Mouse (Mus musculus) limb, embryonic 14.5 days (tissue): ENCODE data around the gene Ly6g6d. TPM values are rescaled to one million over a fixed set of nuclear protein-coding genes. Genes with fewer than 3 reads are reported as not detected.
"Not testable (repeated sequence)": the region's sequence is repeated elsewhere in the genome, so short reads cannot be mapped to it uniquely, and the experiment has no call there.

Source experiments
- ATAC-seq: fragments of 200-750 bp; cut with Nextera tagmentation; 2 replicates; pipeline ENCODE4 v1.8.0; 2017; ENCODE audit warnings: low read depth, moderate number of reproducible peaks, moderate TSS enrichment; ENCODE audit not compliant: low FRiP score
- DNase-seq: peaks from one replicate; pipeline ENCODE4 v3.0.0-alpha.2; 2015; ENCODE audit warnings: low spot score
- H3K27ac ChIP-seq: fragments of 300-500 bp; sonication (generic); replicated peaks from 2 replicates; pipeline ENCODE4 v1.5.1; 2014; ENCODE audit warnings: low read depth, mild to moderate bottlenecking, low read length, moderate library complexity, mixed read lengths
- H3K27me3 ChIP-seq: fragments of 300-500 bp; sonication (generic); 2 replicates; pipeline ENCODE4 v1.6.1; 2014; ENCODE audit warnings: low read length, mixed read lengths; ENCODE audit not compliant: control insufficient read depth, insufficient read depth
- H3K36me3 ChIP-seq: fragments of 300-500 bp; sonication (generic); 2 replicates; pipeline ENCODE4 v1.6.1; 2014; ENCODE audit warnings: mild to moderate bottlenecking, low read length, moderate library complexity, mixed read lengths; ENCODE audit not compliant: control insufficient read depth, insufficient read depth
- H3K4me1 ChIP-seq: fragments of 300-500 bp; sonication (generic); 2 replicates; pipeline ENCODE4 v1.6.1; 2014; ENCODE audit warnings: antibody characterized with exemption, low read length, mixed read lengths; ENCODE audit not compliant: control insufficient read depth, insufficient read depth
- H3K4me2 ChIP-seq: fragments of 300-500 bp; sonication (generic); replicated peaks from 2 replicates; pipeline ENCODE4 v1.6.1; 2014; ENCODE audit warnings: low read depth, mild to moderate bottlenecking, low read length, moderate library complexity; ENCODE audit not compliant: severe bottlenecking
- H3K4me3 ChIP-seq: fragments of 300-500 bp; sonication (generic); replicated peaks from 2 replicates; pipeline ENCODE4 v1.5.1; 2014; ENCODE audit warnings: low read length
- H3K9ac ChIP-seq: fragments of 300-500 bp; sonication (generic); 2 replicates; pipeline ENCODE4 v1.6.1; 2014; ENCODE audit warnings: mild to moderate bottlenecking, low read depth, low read length, moderate library complexity; ENCODE audit not compliant: severe bottlenecking
- H3K9me3 ChIP-seq: fragments of 300-500 bp; sonication (generic); 2 replicates; pipeline ENCODE4 v1.6.1; 2016; ENCODE audit warnings: low read length; ENCODE audit not compliant: control insufficient read depth
- POLR2A ChIP-seq: fragments of 200-500 bp; IDR thresholded peaks from 2 replicates; pipeline ENCODE4 v1.8.0; 2012; ENCODE audit warnings: inconsistent platforms, mild to moderate bottlenecking, moderate library complexity, borderline replicate concordance; ENCODE audit not compliant: insufficient read depth, insufficient read length; ENCODE audit errors: extremely low read depth
- WGBS: fragments of 180-500 bp; shearing (Covaris S2); extraction: QIAGEN DNeasy Blood & Tissue Kit; methylation state at CpG from one replicate; pipeline ENCODE4 v1.1.7; 2014; 5-methylcytosine and 5-hydroxymethylcytosine counted together
- polyA plus RNA-seq, 2 experiments: library from polyadenylated mRNA; depleted of rRNA in 1 of 2; stranded (reverse) in 1 of 2; unstranded in 1 of 2; fragments of >200 nt; fragmentation: Nextera tagmentation in 1 of 2; extraction: Ambion mirVana in 1 of 2; gene quantifications; 2 replicates each; pipeline versions ENCODE4 v1.2.1 to v1.2.3; 2012 to 2014

Ly6g6d gene
- polyA plus RNA-seq (2012; rRNA removed) (1.3 and 2.3 TPM in 2 replicates), polyA plus RNA-seq (2014; fragmentation: Nextera tagmentation; extraction: Ambion mirVana) (2.0 TPM in 1 of 2 replicates, not detected in the other)

DNA sequence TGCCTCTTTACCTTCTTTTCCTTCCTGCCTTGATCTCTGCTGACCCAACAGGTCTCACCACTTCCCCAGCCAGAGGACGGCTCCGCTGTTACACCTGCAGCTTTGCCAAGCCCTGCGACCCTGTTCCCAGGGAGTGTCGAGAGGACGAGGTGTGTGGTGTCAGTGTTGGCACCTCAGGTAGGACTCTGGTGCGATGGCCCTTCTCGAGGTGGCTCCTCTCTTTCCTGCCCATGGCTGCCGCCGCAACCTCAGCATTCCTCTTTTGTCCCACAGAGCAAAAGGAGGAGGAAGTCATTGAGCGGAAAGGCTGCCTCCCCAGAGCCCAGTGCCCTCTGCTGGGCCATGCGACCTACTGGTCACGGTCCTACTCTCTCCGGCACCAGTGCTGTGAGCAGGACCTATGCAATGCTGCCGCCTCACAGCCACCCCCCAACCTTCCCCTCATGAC is at the start of gene Ly6g6d:
Gene Ly6g6d, minus strand, starts transcription at position 280 of the 448 bp plus-strand sequence.
- H3K9ac ChIP-seq: 0 out of 2 replicates have a peak within 1 kb of the TSS, but pooled peaks have one; percentile 18
- no peak within 1 kb of the TSS for H3K27ac ChIP-seq
- no peak within 1 kb of the TSS for H3K4me3 ChIP-seq
- H3K27me3 ChIP-seq: no peaks in the 10 kb centered on the region
- TF ChIP-seq POLR2A: no peak
- no peak for DNase-seq
- no peak for ATAC-seq
- H3K36me3 ChIP-seq: no peaks in the 10 kb centered on the region
- 12% methylated on average over 14 of the region's 14 CpGs for WGBS
- H3K4me1 ChIP-seq: peaks cover 8% of the 10 kb centered on the region; the same call in 1 of the 2 replicates
- H3K4me2 ChIP-seq: no peak within 1 kb of the TSS
- no peaks in the 10 kb centered on the region for H3K9me3 ChIP-seq

DNA sequence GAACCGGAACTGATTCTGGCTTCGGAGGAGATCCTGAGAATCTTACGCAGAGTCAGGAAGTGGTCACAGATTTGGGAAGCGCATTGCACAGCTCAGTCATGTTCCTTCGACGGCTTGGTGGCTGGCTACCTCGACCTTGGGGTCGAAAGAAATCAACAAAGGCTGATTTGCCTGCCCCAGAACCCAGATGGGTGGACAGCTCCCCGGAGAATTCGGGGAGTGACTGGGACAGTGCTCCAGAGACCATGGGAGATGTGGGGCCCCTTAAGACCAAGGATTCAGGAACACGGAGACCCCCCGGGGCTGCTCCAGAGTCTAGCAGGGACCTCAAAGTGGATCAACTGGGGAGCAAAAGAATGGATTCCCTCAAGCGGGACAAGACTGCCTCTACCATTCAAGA is 49.2 kb upstream of the Ly6g6d start:
- Histone ChIP-seq H3K27me3 (no peaks in the 10 kb centered on the region), H3K9ac (peak overlapping the region; percentile 77), H3K4me3 (peak overlapping the region; percentile 62), H3K4me1 (peaks cover 16% of the 10 kb centered on the region), H3K36me3 (peaks cover 25% of the 10 kb centered on the region), H3K27ac (no peak overlapping the region), H3K9me3 (no peaks in the 10 kb centered on the region), H3K4me2 (peak overlapping the region; percentile 84)
- no peak for DNase-seq
- no peak for TF ChIP-seq POLR2A
- WGBS: 69% methylated on average over 13 of the region's 13 CpGs
- no peak for ATAC-seq

DNA sequence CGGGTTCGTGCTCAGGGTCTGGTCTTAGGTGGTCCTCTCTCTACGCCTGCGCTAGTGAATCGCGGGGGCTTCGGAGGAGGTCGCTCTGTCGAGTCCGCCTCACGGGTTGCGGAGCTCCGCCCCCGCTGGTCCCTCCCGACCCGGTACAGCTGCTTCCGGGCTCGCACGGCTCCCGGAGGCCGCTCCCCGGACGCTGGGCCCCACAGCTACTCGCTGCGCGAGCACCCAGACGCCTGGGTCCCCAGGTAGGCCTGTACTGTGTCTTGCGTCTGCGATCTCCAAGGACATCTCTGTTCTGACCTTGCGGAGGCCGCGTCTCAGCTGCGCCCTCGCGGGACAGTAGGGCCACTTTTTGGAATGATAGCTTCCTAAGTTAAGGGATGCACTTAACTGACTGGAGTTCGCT is 48.3 kb upstream of the Ly6g6d start, which contains the start of gene D17H6S53E:
Gene D17H6S53E, plus strand, starts transcription at position 168 of the 406 bp plus-strand sequence.
- DNase-seq (peak; percentile 66), ATAC-seq (peak; percentile 60)
- peak within 1 kb of the TSS; percentile 74 for H3K27ac ChIP-seq
- peak within 1 kb of the TSS; percentile 62 for H3K4me3 ChIP-seq
- no peaks in the 10 kb centered on the region for H3K27me3 ChIP-seq
- H3K4me2 ChIP-seq: peak within 1 kb of the TSS; percentile 84
- H3K4me1 ChIP-seq: peaks cover 16% of the 10 kb centered on the region
- peak within 1 kb of the TSS; percentile 77 for H3K9ac ChIP-seq
- no peaks in the 10 kb centered on the region for H3K9me3 ChIP-seq
- peaks cover 25% of the 10 kb centered on the region for H3K36me3 ChIP-seq
- TF ChIP-seq POLR2A: peak; percentile 62; the same call in 1 of the 2 replicates
- WGBS: under 1% methylated on average over 24 of the region's 36 CpGs

DNA sequence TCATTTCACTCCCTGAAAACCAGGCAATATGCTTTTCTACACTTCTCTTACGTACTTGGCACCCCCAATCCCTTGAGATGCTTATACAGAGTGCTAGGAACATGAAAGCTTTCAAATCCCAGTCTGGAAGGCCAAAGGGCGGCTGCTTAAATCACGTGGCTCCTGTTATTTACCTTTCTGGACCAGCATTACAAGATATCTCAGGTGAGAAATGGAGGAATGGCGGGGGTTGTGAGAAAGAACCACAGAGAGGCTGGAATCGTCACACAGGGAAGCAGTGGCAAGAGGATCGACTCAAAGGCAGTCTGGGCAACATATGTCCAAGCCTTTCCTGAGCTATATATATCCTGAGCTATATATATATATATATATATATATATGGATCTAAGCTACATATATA is 47.7 kb upstream of the Ly6g6d start:
- H3K9ac ChIP-seq: peak overlapping the region; percentile 77
- peaks cover 16% of the 10 kb centered on the region for H3K4me1 ChIP-seq
- H3K27me3 ChIP-seq: no peaks in the 10 kb centered on the region
- peak overlapping the region; percentile 62 for H3K4me3 ChIP-seq
- 25% methylated on average over 6 of the region's 6 CpGs for WGBS
- no peak for TF ChIP-seq POLR2A
- no peaks in the 10 kb centered on the region for H3K9me3 ChIP-seq
- DNase-seq: no peak
- ATAC-seq: no peak
- peaks cover 25% of the 10 kb centered on the region for H3K36me3 ChIP-seq
- H3K27ac ChIP-seq: peak overlapping the region; percentile 74
- peak overlapping the region; percentile 84 for H3K4me2 ChIP-seq

DNA sequence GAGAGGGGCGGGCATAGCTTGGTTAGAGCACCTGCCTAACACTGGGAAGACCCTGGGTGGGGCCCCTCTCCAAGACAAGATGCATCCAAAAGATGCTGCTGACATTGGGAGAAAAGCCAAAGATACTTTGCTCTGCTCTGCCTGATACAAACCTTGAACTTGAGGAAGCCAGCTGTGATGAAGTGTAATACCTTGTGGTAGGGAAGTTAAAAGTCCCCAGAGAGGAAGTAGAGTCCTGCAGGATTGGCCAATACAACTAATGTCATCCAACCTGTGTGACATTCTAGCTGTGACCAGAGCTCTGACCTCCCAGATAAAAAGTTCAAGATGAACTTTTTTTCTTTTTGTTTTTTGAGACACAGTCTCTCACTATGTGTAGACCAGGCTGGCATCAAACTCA is 47.2 kb upstream of the Ly6g6d start:
- H3K27ac ChIP-seq: no peak overlapping the region
- H3K27me3 ChIP-seq: no peaks in the 10 kb centered on the region
- 90% methylated on average over 1 of the region's 1 CpGs for WGBS
- no peak for ATAC-seq
- no peak for TF ChIP-seq POLR2A
- no peak for DNase-seq
- H3K4me2 ChIP-seq: no peak overlapping the region
- H3K9me3 ChIP-seq: no peaks in the 10 kb centered on the region
- no peak overlapping the region; the same call in 1 of the 2 replicates for H3K9ac ChIP-seq
- H3K4me1 ChIP-seq: peaks cover 19% of the 10 kb centered on the region
- H3K4me3 ChIP-seq: no peak overlapping the region; the same call in 1 of the 2 replicates
- H3K36me3 ChIP-seq: peaks cover 20% of the 10 kb centered on the region

DNA sequence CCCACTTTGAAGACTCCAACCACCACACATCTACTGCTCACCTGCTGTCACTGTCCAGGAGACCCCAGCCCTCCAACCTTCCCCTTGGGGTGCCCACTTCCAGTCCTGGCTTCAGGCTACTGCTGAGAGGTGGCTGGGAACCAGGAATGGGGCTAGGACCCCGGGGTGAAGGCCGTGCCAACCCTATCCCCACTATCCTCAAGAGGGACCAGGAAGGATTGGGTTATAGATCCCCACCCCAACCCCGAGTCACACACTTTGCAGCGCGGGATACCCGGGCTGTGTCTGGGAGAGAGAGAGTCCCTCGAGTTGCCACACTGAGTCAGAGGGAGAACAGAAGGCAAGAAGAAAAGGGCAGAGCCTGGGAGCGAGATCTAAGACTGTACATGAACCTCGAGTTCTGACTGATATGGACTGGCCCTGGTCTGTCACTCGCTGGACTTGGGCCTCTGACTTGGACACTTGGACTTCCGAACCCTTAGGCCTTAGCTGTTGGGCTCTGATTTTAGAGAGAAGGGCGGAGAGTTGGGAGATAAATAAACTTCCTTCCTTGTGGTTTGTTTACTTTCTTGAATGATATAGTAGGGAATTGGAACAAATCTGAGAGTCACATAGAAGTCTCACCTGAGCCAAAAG is 46.5 kb upstream of the Ly6g6d start:
- H3K9me3 ChIP-seq, DNase-seq, H3K4me2 ChIP-seq, H3K27ac ChIP-seq, H3K9ac ChIP-seq, H3K27me3 ChIP-seq, H3K4me3 ChIP-seq, ATAC-seq: not testable (repeated sequence)
- Histone ChIP-seq H3K4me1 (peaks cover 23% of the 10 kb centered on the region), H3K36me3 (peaks cover 26% of the 10 kb centered on the region)
- 91% methylated on average over 12 of the region's 12 CpGs for WGBS

DNA sequence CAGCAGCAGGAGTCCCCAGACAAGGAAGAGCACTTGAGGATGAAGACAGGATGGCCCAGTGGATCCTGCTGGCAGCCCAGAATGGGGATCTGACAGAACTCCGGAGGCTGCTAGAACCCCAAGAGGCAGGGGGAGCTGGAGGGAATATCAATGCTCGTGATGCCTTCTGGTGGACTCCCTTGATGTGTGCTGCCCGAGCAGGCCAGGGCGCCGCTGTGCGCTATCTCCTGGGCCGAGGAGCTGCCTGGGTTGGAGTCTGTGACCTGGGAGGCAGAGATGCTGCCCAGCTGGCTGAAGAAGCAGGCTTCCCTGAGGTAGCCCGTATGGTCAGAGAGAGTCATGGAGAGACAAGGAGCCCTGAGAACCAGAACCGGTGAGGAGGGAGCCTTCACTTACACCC is 45.4 kb upstream of the Ly6g6d start:
- H3K4me2 ChIP-seq, H3K4me3 ChIP-seq, H3K9ac ChIP-seq, DNase-seq, H3K9me3 ChIP-seq, H3K27ac ChIP-seq, H3K27me3 ChIP-seq, ATAC-seq: not testable (repeated sequence)
- Histone ChIP-seq H3K4me1 (peaks cover 23% of the 10 kb centered on the region), H3K36me3 (peaks cover 30% of the 10 kb centered on the region)
- WGBS: 94% methylated on average over 9 of the region's 9 CpGs
